Mouse (Mus musculus): ENCODE measurements at regions not wholly inside any gene's neighbourhood (a gene's known extent, or its start where the extent isn't known, plus 50 kb on each side); places are given as distances from the start of the nearest gene placed in this dataset.
"Not testable (repeated sequence)": the region's sequence is repeated elsewhere in the genome, so short reads cannot be mapped to it uniquely, and the experiment has no call there.

DNA sequence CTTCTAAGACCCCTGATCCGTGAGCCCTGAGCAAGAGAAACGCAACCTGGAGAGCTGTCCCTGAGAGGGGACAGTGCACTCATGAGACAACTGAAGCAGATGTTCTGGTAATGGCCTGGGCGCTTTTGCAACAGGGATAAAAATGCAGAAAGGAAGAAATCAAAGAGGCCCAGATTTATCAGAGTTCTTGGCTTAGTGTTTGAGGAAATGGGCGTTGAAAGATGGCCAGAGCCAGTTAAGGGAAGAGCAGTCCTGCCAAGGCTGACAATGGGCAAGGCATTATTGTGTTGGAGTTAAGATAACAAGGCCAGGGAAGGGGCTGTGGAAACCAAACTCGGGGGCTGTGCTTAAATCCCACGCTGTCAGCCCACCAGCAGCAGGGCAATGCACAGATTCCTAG, 130.6 kb downstream of the Katnal1 start:
- no peaks in the 10 kb centered on the region for H3K27me3 ChIP-seq (ENCODE audit: insufficient read depth, low read length)
- no peak overlapping the region for H3K9ac ChIP-seq (replicated peaks)
- ATAC-seq (no peak), DNase-seq (no peak)
- H3K9me3 ChIP-seq (ENCODE audit: low read length) = no peaks in the 10 kb centered on the region
- TF ChIP-seq CTCF (IDR thresholded peaks at IDR 0.05; ENCODE audit: low read depth) (no peak), EP300 (IDR thresholded peaks at IDR 0.05; ENCODE audit: low read depth) (no peak)
- H3K27ac ChIP-seq (ENCODE audit: low read depth) = no peak overlapping the region
- H3K4me2 ChIP-seq (ENCODE audit: low read depth, low read length) = no peak overlapping the region
- whole genome bisulfite sequencing (ENCODE audit: insufficient replicate concordance) = 45% methylated on average over 6 of the region's 6 CpGs
- H3K4me3 ChIP-seq (ENCODE audit: low read depth, low read length) = no peak overlapping the region
- peaks cover 3% of the 10 kb centered on the region; the same call in 1 of the 2 replicates for H3K4me1 ChIP-seq (ENCODE audit: insufficient read depth)
- H3K36me3 ChIP-seq (replicated peaks; ENCODE audit: insufficient read depth, low read length) = no peaks in the 10 kb centered on the region

GRCm38 (mm10) chr5:148796072-148796471, 133.0 kb downstream of the Katnal1 start:
- no peak for ATAC-seq
- peak; percentile 53 for TF ChIP-seq EP300 (IDR thresholded peaks at IDR 0.05; ENCODE audit: low read depth)
- no peak for TF ChIP-seq CTCF (IDR thresholded peaks at IDR 0.05; ENCODE audit: low read depth)
- WGBS (ENCODE audit: insufficient replicate concordance) = 18% methylated on average over 4 of the region's 4 CpGs
- Histone ChIP-seq H3K9ac (replicated peaks) (no peak overlapping the region), H3K4me3 (ENCODE audit: low read depth, low read length) (no peak overlapping the region), H3K27ac (ENCODE audit: low read depth) (no peak overlapping the region), H3K27me3 (ENCODE audit: insufficient read depth, low read length) (no peaks in the 10 kb centered on the region), H3K4me2 (ENCODE audit: low read depth, low read length) (no peak overlapping the region), H3K9me3 (ENCODE audit: low read length) (no peaks in the 10 kb centered on the region), H3K4me1 (ENCODE audit: insufficient read depth) (peaks cover 11% of the 10 kb centered on the region), H3K36me3 (replicated peaks; ENCODE audit: insufficient read depth, low read length) (no peaks in the 10 kb centered on the region)
- no peak for DNase-seq

DNA sequence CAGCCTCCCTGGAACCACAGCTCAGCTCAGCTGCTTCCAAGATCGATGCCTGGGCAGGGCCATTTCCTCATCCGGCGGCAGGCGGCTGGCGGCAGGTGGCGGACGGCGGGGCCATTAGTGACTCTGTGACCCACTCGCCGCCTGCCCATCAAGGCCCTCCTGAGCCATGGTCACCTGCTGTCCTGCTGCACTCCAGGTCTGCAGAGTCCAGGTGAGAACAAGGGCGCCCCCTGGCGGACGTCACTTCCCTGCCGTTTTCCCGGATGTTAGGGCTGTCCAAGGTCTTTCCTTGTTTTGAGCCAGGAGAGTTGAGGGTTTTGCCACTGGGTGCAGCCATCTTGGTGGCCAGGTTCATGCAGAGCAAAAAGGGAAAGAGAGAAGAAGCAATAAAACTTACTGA, 134.7 kb downstream of the Katnal1 start:
- TF ChIP-seq EP300 (IDR thresholded peaks at IDR 0.05; ENCODE audit: low read depth) = no peak
- TF ChIP-seq CTCF (IDR thresholded peaks at IDR 0.05; ENCODE audit: low read depth) = peak; percentile 92
- peak; percentile 85 for DNase-seq
- no peak overlapping the region for H3K4me3 ChIP-seq (ENCODE audit: low read depth, low read length)
- no peak overlapping the region for H3K9ac ChIP-seq (replicated peaks)
- no peaks in the 10 kb centered on the region for H3K9me3 ChIP-seq (ENCODE audit: low read length)
- H3K4me2 ChIP-seq (ENCODE audit: low read depth, low read length) = no peak overlapping the region
- H3K36me3 ChIP-seq (replicated peaks; ENCODE audit: insufficient read depth, low read length) = no peaks in the 10 kb centered on the region
- peaks cover 15% of the 10 kb centered on the region for H3K4me1 ChIP-seq (ENCODE audit: insufficient read depth)
- H3K27ac ChIP-seq (ENCODE audit: low read depth) = no peak overlapping the region
- no peaks in the 10 kb centered on the region for H3K27me3 ChIP-seq (ENCODE audit: insufficient read depth, low read length)
- ATAC-seq = peak; percentile 58
- WGBS (ENCODE audit: insufficient replicate concordance) = 24% methylated on average over 15 of the region's 15 CpGs

GRCm38 (mm10) chr5:148792736-148793440, 136.2 kb downstream of the Katnal1 start:
- Histone ChIP-seq H3K9ac (replicated peaks) (no peak overlapping the region), H3K36me3 (replicated peaks; ENCODE audit: insufficient read depth, low read length) (no peaks in the 10 kb centered on the region), H3K4me1 (ENCODE audit: insufficient read depth) (peaks cover 15% of the 10 kb centered on the region), H3K27ac (ENCODE audit: low read depth) (peak overlapping the region; percentile 35; the same call in 1 of the 2 replicates), H3K27me3 (ENCODE audit: insufficient read depth, low read length) (no peaks in the 10 kb centered on the region), H3K9me3 (ENCODE audit: low read length) (no peaks in the 10 kb centered on the region), H3K4me3 (ENCODE audit: low read depth, low read length) (no peak overlapping the region), H3K4me2 (ENCODE audit: low read depth, low read length) (0 out of 2 replicates have a peak overlapping the region, but pooled peaks have one; percentile 3)
- 13% methylated on average over 14 of the region's 14 CpGs for WGBS (ENCODE audit: insufficient replicate concordance)
- ATAC-seq = no peak
- TF ChIP-seq CTCF (IDR thresholded peaks at IDR 0.05; ENCODE audit: low read depth) (peak; percentile 98), EP300 (IDR thresholded peaks at IDR 0.05; ENCODE audit: low read depth) (no peak)
- DNase-seq = peak; percentile 88

DNA sequence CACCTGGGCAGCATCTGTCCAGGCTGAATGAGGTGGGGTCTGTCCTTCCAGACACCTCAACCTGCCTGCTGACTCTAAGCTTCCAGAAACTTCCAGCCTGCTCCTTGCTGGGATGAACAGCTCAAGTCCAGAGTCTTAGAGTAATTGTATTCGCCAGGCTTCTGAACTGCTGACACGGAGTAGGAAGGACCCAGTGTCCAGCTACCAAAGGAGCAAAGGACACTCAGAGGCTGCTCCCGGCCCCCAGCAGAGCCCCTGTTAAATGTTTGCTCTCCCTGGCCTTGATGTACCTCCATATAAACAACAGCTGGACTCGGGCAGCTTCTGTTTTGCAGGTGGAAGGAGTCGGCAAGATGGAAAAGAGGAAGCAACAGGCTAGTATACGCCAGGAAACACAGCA, 137.5 kb downstream of the Katnal1 start:
- TF ChIP-seq CTCF (IDR thresholded peaks at IDR 0.05; ENCODE audit: low read depth) (no peak), EP300 (IDR thresholded peaks at IDR 0.05; ENCODE audit: low read depth) (no peak)
- 31% methylated on average over 6 of the region's 6 CpGs for WGBS (ENCODE audit: insufficient replicate concordance)
- Histone ChIP-seq H3K27me3 (ENCODE audit: insufficient read depth, low read length) (no peaks in the 10 kb centered on the region), H3K4me2 (ENCODE audit: low read depth, low read length) (no peak overlapping the region), H3K27ac (ENCODE audit: low read depth) (no peak overlapping the region), H3K4me1 (ENCODE audit: insufficient read depth) (peaks cover 17% of the 10 kb centered on the region), H3K4me3 (ENCODE audit: low read depth, low read length) (no peak overlapping the region), H3K36me3 (replicated peaks; ENCODE audit: insufficient read depth, low read length) (no peaks in the 10 kb centered on the region), H3K9ac (replicated peaks) (no peak overlapping the region), H3K9me3 (ENCODE audit: low read length) (no peaks in the 10 kb centered on the region)
- DNase-seq (no peak), ATAC-seq (no peak)

- H3K9me3 ChIP-seq (ENCODE audit: low read length); ATAC-seq; H3K4me3 ChIP-seq (ENCODE audit: low read depth, low read length); H3K27ac ChIP-seq (ENCODE audit: low read depth); DNase-seq; H3K9ac ChIP-seq (replicated peaks); H3K36me3 ChIP-seq (replicated peaks; ENCODE audit: insufficient read depth, low read length); H3K4me2 ChIP-seq (ENCODE audit: low read depth, low read length); H3K27me3 ChIP-seq (ENCODE audit: insufficient read depth, low read length): not testable (repeated sequence)
- peaks cover 17% of the 10 kb centered on the region for H3K4me1 ChIP-seq (ENCODE audit: insufficient read depth)
- WGBS (ENCODE audit: insufficient replicate concordance) = 58% methylated on average over 6 of the region's 6 CpGs
These were observed 138.8 kb downstream of the Katnal1 start for GRCm38 (mm10) chr5:148790343-148790742.
